8 mouse cellular contexts compared by ENCODE assay signal in genomic region chr15:77911065-77911464, GRCm38 (mm10). TPM values are rescaled to one million over a fixed set of nuclear protein-coding genes. Genes with fewer than 3 reads are reported as not detected.
DNase-seq lines count a peak whose midpoint lies in the region; ATAC-seq and TF ChIP-seq lines count a peak whose summit lies in the region.

No protein-coding gene starts in this region.

- no peak for TF ChIP-seq POLR2A in limb, embryonic 14.5 days (IDR thresholded peaks at IDR 0.05; ENCODE audit: borderline replicate concordance, extremely low read depth, insufficient read depth, insufficient read length)

- DNase-seq in gastrocnemius, postnatal 25 days = peak; percentile 31
- DNase-seq in gastrocnemius, postnatal 14 days = no peak
- DNase-seq in limb, embryonic 14.5 days (ENCODE audit: low spot score) = no peak
- DNase-seq in cerebellum, adult 9-11 months = no peak

- H3K4me3 ChIP-seq in heart, embryonic 16.5 days (ENCODE audit: low read length) = no peak overlapping the region
- H3K4me3 ChIP-seq in limb, embryonic 14.5 days (replicated peaks; ENCODE audit: low read length) = no peak overlapping the region
- no peak overlapping the region for H3K4me3 ChIP-seq in stomach, embryonic 14.5 days (ENCODE audit: low read depth, low read length)
- H3K4me3 ChIP-seq in forebrain, embryonic 12.5 days (replicated peaks) = no peak overlapping the region
- no peak overlapping the region for H3K4me3 ChIP-seq in forebrain, embryonic 13.5 days

- H3K27me3 ChIP-seq in heart, embryonic 16.5 days (ENCODE audit: control insufficient read depth, insufficient read depth, low read length) = no peaks in the 10 kb centered on the region
- H3K27me3 ChIP-seq in limb, embryonic 14.5 days (ENCODE audit: control insufficient read depth, insufficient read depth, low read length) = no peaks in the 10 kb centered on the region
- no peaks in the 10 kb centered on the region for H3K27me3 ChIP-seq in stomach, embryonic 14.5 days (ENCODE audit: control insufficient read depth, insufficient read depth, low read length)
- peaks cover 10% of the 10 kb centered on the region; the same call in 1 of the 2 replicates for H3K27me3 ChIP-seq in forebrain, embryonic 12.5 days
- H3K27me3 ChIP-seq in forebrain, embryonic 13.5 days = peaks cover 8% of the 10 kb centered on the region

- WGBS in heart, embryonic 16.5 days = 7% methylated on average over 2 of the region's 2 CpGs
- 25% methylated on average over 2 of the region's 2 CpGs for WGBS in limb, embryonic 14.5 days
- 15% methylated on average over 2 of the region's 2 CpGs for WGBS in stomach, embryonic 14.5 days
- WGBS in forebrain, embryonic 12.5 days = 29% methylated on average over 2 of the region's 2 CpGs
- 21% methylated on average over 2 of the region's 2 CpGs for WGBS in forebrain, embryonic 13.5 days

- ATAC-seq in heart, embryonic 16.5 days (replicated peaks; ENCODE audit: extremely low read depth, insufficient read depth, low FRiP score) = peak; percentile 73
- ATAC-seq in limb, embryonic 14.5 days (ENCODE audit: low FRiP score, low read depth) = no peak
- ATAC-seq in stomach, embryonic 14.5 days (ENCODE audit: insufficient number of reproducible peaks, insufficient read depth, low FRiP score, low read depth) = peak; percentile 72
- no peak for ATAC-seq in forebrain, embryonic 12.5 days (ENCODE audit: low FRiP score)
- ATAC-seq in forebrain, embryonic 13.5 days = no peak

- intact Hi-C loops in gastrocnemius, postnatal 14 days (cut with DNase I; ENCODE audit: low total_unique reads) = no loop called here

- H3K4me2 ChIP-seq in heart, embryonic 16.5 days (ENCODE audit: low read depth, low read length) = 0 out of 2 replicates have a peak overlapping the region, but pooled peaks have one; percentile 5
- H3K4me2 ChIP-seq in limb, embryonic 14.5 days (replicated peaks; ENCODE audit: low read depth, low read length, severe bottlenecking) = no peak overlapping the region
- no peak overlapping the region for H3K4me2 ChIP-seq in stomach, embryonic 14.5 days (replicated peaks; ENCODE audit: low read depth, low read length)
- H3K4me2 ChIP-seq in forebrain, embryonic 12.5 days = no peak overlapping the region
- H3K4me2 ChIP-seq in forebrain, embryonic 13.5 days = no peak overlapping the region

- H3K9me3 ChIP-seq in heart, embryonic 16.5 days (replicated peaks; ENCODE audit: control insufficient read depth, low read length) = no peaks in the 10 kb centered on the region
- H3K9me3 ChIP-seq in limb, embryonic 14.5 days (ENCODE audit: control insufficient read depth, low read length) = no peaks in the 10 kb centered on the region
- H3K9me3 ChIP-seq in stomach, embryonic 14.5 days (ENCODE audit: control insufficient read depth, low read depth, low read length) = no peaks in the 10 kb centered on the region
- no peaks in the 10 kb centered on the region for H3K9me3 ChIP-seq in forebrain, embryonic 12.5 days
- no peaks in the 10 kb centered on the region for H3K9me3 ChIP-seq in forebrain, embryonic 13.5 days (replicated peaks)

- H3K4me1 ChIP-seq in heart, embryonic 16.5 days (ENCODE audit: control insufficient read depth, insufficient read depth, low read length) = peaks cover 19% of the 10 kb centered on the region
- peaks cover 10% of the 10 kb centered on the region for H3K4me1 ChIP-seq in limb, embryonic 14.5 days (ENCODE audit: control insufficient read depth, insufficient read depth, low read length)
- H3K4me1 ChIP-seq in stomach, embryonic 14.5 days (ENCODE audit: control insufficient read depth, insufficient read depth, low read length) = peaks cover 9% of the 10 kb centered on the region
- no peaks in the 10 kb centered on the region for H3K4me1 ChIP-seq in forebrain, embryonic 12.5 days
- H3K4me1 ChIP-seq in forebrain, embryonic 13.5 days = no peaks in the 10 kb centered on the region

- H3K27ac ChIP-seq in heart, embryonic 16.5 days (ENCODE audit: low read length) = peak overlapping the region; percentile 43
- no peak overlapping the region for H3K27ac ChIP-seq in limb, embryonic 14.5 days (replicated peaks; ENCODE audit: low read depth, low read length)
- peak overlapping the region; percentile 41; the same call in 1 of the 2 replicates for H3K27ac ChIP-seq in stomach, embryonic 14.5 days (ENCODE audit: low read length)
- no peak overlapping the region for H3K27ac ChIP-seq in forebrain, embryonic 12.5 days
- no peak overlapping the region for H3K27ac ChIP-seq in forebrain, embryonic 13.5 days

- peak overlapping the region; percentile 34; the same call in 1 of the 2 replicates for H3K9ac ChIP-seq in heart, embryonic 16.5 days (ENCODE audit: low read length)
- H3K9ac ChIP-seq in limb, embryonic 14.5 days (ENCODE audit: low read depth, low read length, severe bottlenecking) = 0 out of 2 replicates have a peak overlapping the region, but pooled peaks have one; percentile 7
- H3K9ac ChIP-seq in stomach, embryonic 14.5 days (replicated peaks; ENCODE audit: low read depth, low read length) = no peak overlapping the region
- H3K9ac ChIP-seq in forebrain, embryonic 12.5 days = no peak overlapping the region
- H3K9ac ChIP-seq in forebrain, embryonic 13.5 days = no peak overlapping the region

- peaks cover 20% of the 10 kb centered on the region for H3K36me3 ChIP-seq in heart, embryonic 16.5 days (ENCODE audit: control insufficient read depth, insufficient read depth)
- peaks cover 22% of the 10 kb centered on the region for H3K36me3 ChIP-seq in limb, embryonic 14.5 days (ENCODE audit: control insufficient read depth, insufficient read depth, low read length)
- peaks cover 14% of the 10 kb centered on the region for H3K36me3 ChIP-seq in stomach, embryonic 14.5 days (ENCODE audit: control insufficient read depth, insufficient read depth, low read length)
- H3K36me3 ChIP-seq in forebrain, embryonic 12.5 days (replicated peaks) = peaks cover 24% of the 10 kb centered on the region
- peaks cover 30% of the 10 kb centered on the region for H3K36me3 ChIP-seq in forebrain, embryonic 13.5 days (ENCODE audit: poor library complexity, severe bottlenecking)

RNA-seq across cellular contexts. Expression of gene Txn2, which starts 17.7 kb away (rescaled TPM):
- total RNA-seq in gastrocnemius, postnatal 25 days (2021) = 100 to 1,000 TPM; 210 to 254 TPM
- total RNA-seq in gastrocnemius, postnatal 14 days (2021) = 100 to 1,000 TPM; 221 to 245 TPM
- polyA plus RNA-seq in heart, embryonic 16.5 days (2015; fragmentation: Nextera tagmentation; extraction: Ambion mirVana) = 321 and 325 TPM in 2 replicates
- 183 and 193 TPM in 2 replicates for polyA plus RNA-seq in limb, embryonic 14.5 days (2012; rRNA removed)
- polyA plus RNA-seq in limb, embryonic 14.5 days (2014; fragmentation: Nextera tagmentation; extraction: Ambion mirVana) = 266 and 270 TPM in 2 replicates
- 242 and 259 TPM in 2 replicates for polyA plus RNA-seq in stomach, embryonic 14.5 days (2014; fragmentation: Nextera tagmentation; extraction: Ambion mirVana)
- 203 and 210 TPM in 2 replicates for polyA plus RNA-seq in forebrain, embryonic 12.5 days (2016; fragmentation: Nextera tagmentation; extraction: Ambion mirVana)
- polyA plus RNA-seq in forebrain, embryonic 13.5 days (2015; fragmentation: Nextera tagmentation; extraction: Ambion mirVana) = 234 and 249 TPM in 2 replicates

RNA-seq across cellular contexts. Expression of gene Foxred2, which starts 45.5 kb away (rescaled TPM):
- under 1 TPM; 0.54 to 0.86 TPM for total RNA-seq in gastrocnemius, postnatal 25 days (2021)
- 1 to 10 TPM; 1.2 to 1.6 TPM for total RNA-seq in gastrocnemius, postnatal 14 days (2021)
- polyA plus RNA-seq in heart, embryonic 16.5 days (2015; fragmentation: Nextera tagmentation; extraction: Ambion mirVana) = 0.76 and 1.0 TPM in 2 replicates
- polyA plus RNA-seq in limb, embryonic 14.5 days (2012; rRNA removed) = 9.6 and 11.9 TPM in 2 replicates
- polyA plus RNA-seq in limb, embryonic 14.5 days (2014; fragmentation: Nextera tagmentation; extraction: Ambion mirVana) = 5.6 and 7.1 TPM in 2 replicates
- polyA plus RNA-seq in stomach, embryonic 14.5 days (2014; fragmentation: Nextera tagmentation; extraction: Ambion mirVana) = 3.3 and 5.5 TPM in 2 replicates
- polyA plus RNA-seq in forebrain, embryonic 12.5 days (2016; fragmentation: Nextera tagmentation; extraction: Ambion mirVana) = 7.5 and 8.3 TPM in 2 replicates
- polyA plus RNA-seq in forebrain, embryonic 13.5 days (2015; fragmentation: Nextera tagmentation; extraction: Ambion mirVana) = 6.9 and 8.5 TPM in 2 replicates

RNA-seq across cellular contexts. Expression of gene Eif3d, which starts 59.5 kb away (rescaled TPM):
- 10 to 100 TPM; 52.8 to 52.9 TPM for total RNA-seq in gastrocnemius, postnatal 25 days (2021)
- 10 to 100 TPM; 67.7 to 73.6 TPM for total RNA-seq in gastrocnemius, postnatal 14 days (2021)
- 124 and 125 TPM in 2 replicates for polyA plus RNA-seq in heart, embryonic 16.5 days (2015; fragmentation: Nextera tagmentation; extraction: Ambion mirVana)
- 198 and 204 TPM in 2 replicates for polyA plus RNA-seq in limb, embryonic 14.5 days (2012; rRNA removed)
- polyA plus RNA-seq in limb, embryonic 14.5 days (2014; fragmentation: Nextera tagmentation; extraction: Ambion mirVana) = 177 and 188 TPM in 2 replicates
- polyA plus RNA-seq in stomach, embryonic 14.5 days (2014; fragmentation: Nextera tagmentation; extraction: Ambion mirVana) = 206 and 211 TPM in 2 replicates
- polyA plus RNA-seq in forebrain, embryonic 12.5 days (2016; fragmentation: Nextera tagmentation; extraction: Ambion mirVana) = 219 and 234 TPM in 2 replicates
- polyA plus RNA-seq in forebrain, embryonic 13.5 days (2015; fragmentation: Nextera tagmentation; extraction: Ambion mirVana) = 200 and 207 TPM in 2 replicates

Comparison
In these comparisons a context has a peak if more than half of its experiments do, and no peak if none do; other contexts are left out.
1. ATAC-seq: peak in heart, embryonic 16.5 days (single experiment) and stomach, embryonic 14.5 days (single experiment); none in limb, embryonic 14.5 days (single experiment), forebrain, embryonic 12.5 days (single experiment) and forebrain, embryonic 13.5 days (single experiment).
2. H3K27ac ChIP-seq: peak in heart, embryonic 16.5 days (single experiment) and stomach, embryonic 14.5 days (single experiment); none in limb, embryonic 14.5 days (single experiment), forebrain, embryonic 12.5 days (single experiment) and forebrain, embryonic 13.5 days (single experiment).
3. H3K9ac ChIP-seq: peak in heart, embryonic 16.5 days (single experiment) and limb, embryonic 14.5 days (single experiment); none in stomach, embryonic 14.5 days (single experiment), forebrain, embryonic 12.5 days (single experiment) and forebrain, embryonic 13.5 days (single experiment).